Mouse (Mus musculus) layer of hippocampus, adult 9-10 months (tissue): ENCODE measurements around the gene Actr5.

ENCODE experiments used
- DNase-seq: peaks from one replicate; pipeline ENCODE4 v3.0.0; 2022; ENCODE audit warnings: low spot score

Gene Actr5

DNA sequence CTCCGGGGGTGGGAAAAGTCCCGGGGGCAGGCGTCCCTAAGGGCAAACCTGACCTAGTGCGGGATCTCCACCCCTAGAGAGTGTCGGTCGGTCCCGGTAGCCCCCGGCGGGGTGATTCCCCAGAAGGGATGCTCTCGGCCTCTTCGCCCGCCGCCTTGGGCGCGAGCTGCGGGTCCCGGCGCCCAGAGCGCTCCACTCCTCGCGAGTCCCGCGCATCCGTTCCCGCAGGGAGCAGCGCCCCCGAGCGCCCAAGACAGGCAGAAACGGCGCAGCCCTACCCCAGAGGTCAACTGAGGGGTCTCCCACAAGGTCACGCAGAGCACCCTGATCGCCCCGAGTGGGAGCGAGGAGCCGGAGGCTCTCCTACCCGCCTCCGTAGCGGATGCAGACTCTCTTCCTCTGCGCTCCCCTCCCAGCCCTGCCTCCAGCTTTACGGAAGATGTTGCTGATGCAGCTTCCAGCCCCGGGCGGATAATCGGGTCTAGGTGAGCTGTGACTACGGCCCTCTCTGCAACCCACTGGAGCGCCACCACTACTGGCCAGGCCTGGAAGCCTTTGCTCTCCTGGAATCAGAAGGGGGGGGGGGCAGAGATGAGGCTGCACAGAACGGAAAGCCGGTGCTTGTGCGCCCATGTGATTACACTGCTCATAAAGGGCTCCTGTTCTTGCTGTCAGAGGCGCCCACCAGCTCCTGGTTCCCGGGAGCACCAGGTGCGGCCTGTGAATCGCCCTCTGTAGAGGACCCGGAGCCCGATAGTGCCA is 43.2 kb downstream of the Actr5 start:
- no peak for DNase-seq

DNA sequence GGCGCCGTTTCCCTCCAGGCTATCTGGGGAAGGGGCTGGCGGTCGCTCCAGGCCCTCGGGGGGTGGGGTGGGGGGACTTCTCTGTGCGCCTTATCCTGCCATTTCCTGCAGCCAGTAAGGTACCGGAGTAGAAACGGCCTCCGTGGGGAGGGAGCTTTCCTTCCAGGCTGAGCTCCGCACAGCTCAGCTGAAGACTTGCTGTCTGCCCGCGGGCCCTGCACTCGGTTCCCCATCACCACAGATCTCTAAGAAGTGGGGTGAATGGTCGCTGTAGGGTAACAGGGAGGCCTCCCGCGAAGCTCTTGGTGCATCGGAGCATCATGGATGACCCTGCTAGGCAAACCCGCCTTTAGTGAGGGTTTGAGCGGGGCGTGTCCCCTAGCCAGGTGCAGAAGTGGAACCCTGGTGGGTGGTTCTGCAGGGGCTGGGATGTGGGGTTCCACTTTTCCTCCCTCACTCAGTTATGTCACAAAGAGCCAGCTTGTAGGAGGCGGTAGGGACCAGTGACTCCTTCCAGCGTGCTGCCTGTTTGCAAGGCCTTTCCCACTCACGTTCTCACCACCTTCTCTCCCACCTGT is 43.8 kb downstream of the Actr5 start:
- DNase-seq, result no peak

DNA sequence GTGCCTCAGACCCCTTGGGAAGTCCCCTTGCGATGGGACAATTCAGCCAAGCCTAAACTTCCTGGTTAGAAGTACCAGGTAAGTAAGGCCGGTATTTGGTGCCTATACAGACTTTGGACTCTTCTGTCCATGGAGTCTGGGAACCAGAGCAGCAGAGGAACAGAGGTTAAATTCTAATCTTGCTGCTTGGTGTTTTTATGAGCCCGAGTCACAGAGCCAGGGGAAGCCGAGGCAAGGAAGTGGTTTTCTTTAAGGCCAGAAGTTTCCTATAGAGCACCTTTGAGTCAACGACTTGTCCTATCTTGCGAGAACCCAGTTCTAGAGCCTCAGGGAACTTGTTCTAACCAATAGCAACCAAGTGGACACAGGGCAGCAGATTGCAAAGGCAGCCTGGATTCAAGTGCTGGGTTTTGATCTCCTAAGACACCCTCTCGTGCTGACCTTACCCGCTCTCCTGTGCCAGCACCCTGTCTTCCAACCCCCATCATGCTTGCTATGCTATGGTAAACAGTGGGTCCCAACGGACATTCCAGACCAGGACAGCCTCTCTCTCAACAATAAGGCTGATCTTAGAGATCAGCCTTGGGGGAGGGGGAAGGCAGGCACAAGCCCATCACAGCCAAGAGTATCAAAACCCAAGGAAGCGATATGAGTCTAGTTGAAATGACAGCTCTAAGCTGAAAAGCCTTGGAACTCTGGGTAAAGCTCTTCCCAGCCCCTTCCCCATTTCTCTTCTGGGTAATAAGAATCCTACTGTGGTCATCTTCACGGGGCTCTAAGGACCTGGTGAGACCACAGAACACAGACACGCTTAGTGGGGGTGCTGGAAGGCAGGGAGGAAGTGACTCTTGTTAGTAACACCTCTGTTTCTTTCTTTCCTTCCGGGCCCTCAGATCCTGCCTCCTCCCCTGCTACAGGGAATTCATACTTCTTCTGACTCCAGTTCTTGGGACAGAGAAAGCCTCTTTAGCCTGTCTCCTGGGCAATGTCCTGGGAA is 44.8 kb downstream of the Actr5 start:
- no peak for DNase-seq

DNA sequence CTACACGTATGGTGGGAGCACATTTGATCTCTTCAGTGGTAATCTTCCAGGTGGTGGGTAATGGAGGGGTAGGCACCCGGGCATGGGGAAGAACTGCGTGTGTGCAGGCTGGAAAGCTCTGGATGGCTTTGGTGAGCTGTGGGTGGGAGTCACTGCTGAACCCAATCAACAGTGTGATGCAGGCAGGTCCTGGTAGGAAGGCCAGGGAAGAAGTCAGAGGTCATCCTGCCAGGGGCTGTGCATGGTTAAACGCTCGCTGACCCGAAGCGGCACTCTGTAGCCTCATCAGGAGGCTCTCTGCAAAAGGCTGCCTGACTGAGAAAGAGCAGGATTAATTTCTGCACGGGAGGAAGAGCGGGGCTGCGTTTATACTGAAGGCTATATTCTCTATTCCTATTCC is 45.9 kb downstream of the Actr5 start:
- no peak for DNase-seq

DNA sequence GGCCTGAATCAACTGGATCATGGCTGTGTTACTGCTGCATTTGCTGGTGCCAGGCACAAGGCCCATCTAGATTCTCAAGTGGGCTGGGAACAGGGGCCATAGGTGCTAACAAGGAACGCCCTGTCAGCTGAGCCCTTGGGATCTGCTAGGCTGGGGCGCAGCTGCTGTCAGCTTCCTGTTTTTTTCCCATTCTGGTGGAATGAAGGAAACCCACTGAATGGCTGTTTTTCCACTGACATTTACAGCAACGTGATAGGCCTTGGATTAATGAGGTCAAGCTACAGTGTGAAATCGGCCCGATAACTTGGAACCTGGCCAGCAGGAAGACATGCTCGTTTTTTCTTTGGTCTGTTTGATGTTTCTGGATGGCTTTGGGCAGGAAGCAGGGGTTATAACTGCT is 48.1 kb downstream of the Actr5 start:
- no peak for DNase-seq

DNA sequence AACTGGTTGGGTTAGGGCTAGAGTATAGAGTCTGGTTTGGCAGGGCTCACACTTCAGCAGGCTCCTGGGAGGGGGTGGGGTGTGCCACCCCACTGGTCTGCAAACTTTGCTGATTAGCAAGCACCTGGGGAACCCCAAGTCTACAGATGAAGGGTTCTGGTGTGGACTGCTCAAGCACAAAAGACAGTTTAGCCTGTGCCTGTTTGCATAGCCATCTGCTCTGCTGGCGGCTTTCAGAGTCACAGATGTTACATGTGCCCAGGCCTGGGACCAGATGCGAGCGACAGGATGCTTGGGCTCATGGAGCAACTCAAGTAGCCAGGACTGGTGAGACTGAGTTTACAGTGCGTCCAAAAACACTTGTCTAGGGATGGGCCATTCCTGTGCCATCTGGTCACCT is 48.8 kb downstream of the Actr5 start:
- DNase-seq, result peak; percentile 57

DNA sequence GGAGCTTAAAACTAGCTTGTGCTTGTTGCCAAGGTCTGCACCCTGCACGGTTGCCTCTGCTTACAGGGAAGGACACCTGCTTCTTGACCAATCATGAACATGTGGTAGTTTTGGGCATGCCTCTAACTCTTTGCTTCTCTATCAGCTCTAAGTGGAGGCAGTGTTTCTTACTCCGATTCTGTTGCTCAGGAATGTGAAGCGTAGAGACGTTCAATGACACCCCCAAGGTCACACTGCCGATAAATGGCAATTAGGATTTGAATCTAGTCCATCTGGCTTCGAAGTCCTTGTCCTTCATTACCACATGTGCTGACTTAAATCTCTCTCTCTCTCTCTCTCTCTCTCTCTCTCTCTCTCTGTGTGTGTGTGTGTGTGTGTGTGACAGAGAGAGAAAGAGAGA is 49.4 kb downstream of the Actr5 start:
- no peak for DNase-seq

DNA sequence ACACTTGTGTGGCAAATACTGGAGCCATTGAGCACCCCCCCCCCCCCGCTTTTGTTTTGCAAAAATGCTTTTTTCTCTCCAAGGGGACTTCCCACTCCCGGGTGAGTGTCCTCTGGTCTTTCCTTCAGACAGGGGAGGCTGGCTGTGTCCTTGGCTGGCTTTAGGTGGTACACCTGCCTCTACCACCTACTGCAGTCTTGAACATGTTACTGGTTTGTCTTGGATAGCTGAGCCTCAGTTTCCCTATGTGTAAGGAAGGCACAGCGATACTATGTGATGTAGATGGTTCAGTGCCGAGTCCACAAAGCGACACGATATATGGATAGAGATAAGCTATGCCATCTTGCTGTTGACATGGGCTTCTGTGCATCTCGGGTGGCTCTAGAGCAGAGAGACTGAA is 50.1 kb downstream of the Actr5 start:
- no peak for DNase-seq

DNA sequence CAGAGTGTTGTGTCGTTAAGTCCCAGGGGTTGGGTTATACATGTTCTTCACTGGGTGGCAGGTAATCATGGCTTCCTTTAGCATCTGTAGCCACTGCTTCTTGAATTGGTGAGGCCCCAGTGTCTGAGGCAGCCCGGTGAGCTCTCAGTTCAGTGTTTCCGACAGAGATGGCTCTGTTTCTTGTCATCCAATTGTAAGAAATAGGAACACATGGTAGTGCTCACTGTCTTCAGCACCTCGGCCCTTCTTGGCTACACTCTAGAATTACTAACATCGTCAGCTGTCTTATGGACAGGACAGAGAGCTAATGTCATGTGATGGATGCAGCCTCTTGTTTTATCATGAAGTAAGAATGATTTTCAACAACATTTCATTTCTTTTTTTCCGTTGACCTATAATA is 50.5 kb downstream of the Actr5 start:
- no peak for DNase-seq

DNA sequence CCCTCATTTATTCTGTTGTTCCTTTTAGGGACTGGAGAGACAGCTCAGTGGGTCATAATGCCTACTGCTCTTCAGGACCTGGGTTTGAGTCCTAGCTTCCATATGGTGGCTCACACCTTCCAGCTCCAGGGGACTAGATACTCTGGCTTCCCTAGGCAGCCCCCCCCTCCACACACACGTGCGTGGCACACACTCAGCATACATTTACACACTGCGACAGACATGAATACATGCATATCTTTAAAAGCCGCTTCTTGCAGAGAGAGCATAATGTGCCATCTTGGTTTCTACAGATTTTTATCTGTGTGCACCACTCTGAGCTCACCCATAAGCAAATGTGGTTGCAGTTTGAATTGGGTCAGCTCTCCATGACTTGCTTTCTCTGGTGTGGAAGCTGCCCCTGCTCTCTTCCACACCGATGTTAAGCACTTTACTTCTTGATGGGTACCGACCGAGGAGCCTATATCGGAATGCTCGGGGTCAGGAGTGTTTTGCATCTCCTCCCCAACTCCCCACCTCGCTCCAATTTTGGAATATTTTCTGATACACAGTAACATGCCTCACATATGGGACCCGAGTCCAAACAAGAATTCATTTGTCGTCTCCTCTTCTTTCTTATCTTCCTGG is 51.3 kb downstream of the Actr5 start:
- no peak for DNase-seq

DNA sequence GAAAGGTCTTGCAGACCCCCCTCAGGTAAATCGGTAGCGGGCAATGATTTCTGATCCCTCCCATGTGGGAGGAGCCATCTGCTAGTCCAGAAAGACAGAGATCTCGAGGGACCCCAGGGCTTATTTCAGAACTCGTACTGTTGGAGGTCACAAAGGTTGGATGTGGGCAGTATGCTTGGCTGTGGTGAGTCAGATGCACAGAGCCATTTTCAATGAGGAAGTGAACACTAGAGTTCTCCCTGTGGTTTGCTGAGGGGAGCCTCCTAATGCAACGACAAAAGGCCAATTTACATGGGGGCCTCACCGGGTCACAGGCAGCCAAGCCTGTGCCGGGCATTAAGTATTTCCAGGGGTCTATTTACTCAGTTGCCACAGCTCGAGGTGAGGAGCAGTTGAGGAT is 53.3 kb downstream of the Actr5 start:
- no peak for DNase-seq

DNA sequence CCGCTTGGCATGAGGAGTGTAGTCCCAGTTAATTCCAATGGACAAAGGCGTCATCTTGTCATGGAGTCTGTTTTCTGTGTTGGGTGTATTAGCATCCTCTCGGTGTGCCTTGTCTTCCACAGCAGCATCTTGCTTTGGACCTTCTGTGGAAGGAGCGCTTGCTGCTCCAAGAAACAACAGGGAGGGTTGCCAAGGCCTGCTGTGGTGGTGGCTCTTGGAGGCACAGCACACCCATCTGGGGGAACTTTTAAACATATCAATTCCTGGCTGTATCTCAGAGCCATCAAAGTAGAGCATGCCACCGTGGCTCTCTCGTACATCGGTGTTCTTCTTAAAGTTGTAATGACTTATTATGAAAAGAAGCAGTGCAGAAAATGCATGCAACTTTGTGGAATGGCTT is 54.4 kb downstream of the Actr5 start:
- DNase-seq, result no peak

DNA sequence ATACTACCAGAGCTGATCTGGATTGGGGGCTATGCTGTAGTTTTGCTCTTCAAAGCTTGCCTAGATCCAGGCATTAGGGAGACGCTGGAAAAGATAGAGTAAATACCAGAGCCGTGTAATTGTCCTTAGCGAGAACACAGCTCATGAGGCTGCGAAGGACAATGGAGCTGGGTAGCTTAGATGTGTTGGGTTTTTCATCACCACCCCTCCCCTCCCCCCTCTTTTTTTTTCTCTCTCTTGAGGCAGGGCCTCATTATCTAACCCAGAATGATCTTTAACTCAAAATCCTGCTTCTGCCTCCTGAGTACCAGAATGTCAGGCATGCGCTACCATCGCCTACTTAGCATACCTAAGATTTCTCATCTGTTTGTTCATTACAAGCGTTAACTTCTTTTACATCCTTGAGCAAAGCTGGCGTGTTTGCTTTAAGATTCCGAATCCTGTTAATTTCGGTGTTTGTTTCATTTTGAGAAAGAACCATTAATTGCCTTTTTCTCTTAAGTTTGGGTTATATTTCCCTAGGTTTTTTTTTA is 55.7 kb downstream of the Actr5 start:
- DNase-seq, result no peak

DNA sequence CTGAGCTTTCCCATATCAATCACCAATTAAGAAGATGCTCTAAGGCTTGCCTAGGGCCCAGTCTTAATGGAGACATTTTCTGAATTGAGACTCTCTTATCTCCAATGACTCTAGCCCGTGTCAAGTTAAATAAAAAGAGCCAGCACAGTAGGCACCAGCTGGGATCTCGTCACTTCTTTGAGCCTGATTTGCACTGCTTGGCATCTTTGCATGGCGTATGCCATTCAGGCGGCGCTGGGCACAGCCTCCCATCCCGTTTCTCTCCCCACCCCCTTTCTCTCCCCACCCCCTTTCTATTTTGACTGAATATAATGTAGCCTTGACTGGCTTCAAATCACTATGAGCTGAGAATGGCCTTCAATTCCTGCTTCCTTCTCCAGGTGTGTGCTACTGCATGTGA is 57.0 kb downstream of the Actr5 start:
- DNase-seq, result no peak

DNA sequence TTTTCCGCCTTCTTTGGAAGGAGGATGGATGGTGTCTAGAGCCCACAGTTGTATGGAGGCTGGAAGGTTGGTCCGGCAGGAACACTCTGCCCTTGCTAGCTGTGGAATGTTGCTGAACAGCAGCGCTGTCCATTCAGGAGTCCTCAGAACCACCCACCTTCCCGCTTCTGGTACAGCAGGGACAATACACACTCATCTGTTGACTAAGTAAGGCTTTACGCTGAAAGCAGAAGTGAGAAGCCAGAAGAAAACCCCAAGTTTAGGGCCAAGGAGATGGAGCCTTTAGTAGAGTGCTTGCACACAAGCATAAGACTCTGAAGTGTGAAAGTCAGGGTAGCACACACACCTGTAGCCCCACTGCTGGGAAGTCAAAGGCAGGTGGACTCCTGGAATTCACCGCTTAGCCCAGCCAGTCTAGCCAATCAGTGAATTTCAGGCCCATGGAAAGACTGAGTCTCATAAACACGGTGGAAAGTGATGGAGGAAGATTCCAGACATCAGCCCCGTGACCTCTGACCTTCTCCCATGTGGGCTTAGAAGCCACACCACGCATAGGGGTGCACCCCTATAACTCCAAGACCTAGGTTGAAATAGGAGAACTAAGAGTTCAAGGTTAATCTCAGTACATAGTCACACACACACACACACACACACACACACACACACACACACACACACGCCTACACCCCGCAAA is 57.8 kb downstream of the Actr5 start:
- no peak for DNase-seq

DNA sequence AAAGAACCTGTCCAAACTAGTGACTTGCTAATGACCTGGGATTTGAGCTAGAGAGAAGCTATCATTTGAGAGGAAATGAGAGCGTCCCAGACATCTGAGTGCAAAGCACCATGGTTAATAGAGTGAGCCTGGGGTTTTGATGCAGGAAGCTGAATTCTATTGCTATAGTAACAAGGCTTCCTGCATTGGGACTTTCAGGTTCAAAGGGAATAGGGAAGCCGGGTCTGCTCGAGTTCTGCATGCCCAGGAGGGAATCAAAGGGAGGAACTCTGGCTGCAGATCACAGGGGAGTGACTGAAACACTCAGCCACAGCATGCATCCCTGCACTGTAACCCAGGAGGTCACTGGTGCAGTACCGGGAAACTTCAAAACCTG is 58.3 kb downstream of the Actr5 start:
- DNase-seq, result no peak

DNA sequence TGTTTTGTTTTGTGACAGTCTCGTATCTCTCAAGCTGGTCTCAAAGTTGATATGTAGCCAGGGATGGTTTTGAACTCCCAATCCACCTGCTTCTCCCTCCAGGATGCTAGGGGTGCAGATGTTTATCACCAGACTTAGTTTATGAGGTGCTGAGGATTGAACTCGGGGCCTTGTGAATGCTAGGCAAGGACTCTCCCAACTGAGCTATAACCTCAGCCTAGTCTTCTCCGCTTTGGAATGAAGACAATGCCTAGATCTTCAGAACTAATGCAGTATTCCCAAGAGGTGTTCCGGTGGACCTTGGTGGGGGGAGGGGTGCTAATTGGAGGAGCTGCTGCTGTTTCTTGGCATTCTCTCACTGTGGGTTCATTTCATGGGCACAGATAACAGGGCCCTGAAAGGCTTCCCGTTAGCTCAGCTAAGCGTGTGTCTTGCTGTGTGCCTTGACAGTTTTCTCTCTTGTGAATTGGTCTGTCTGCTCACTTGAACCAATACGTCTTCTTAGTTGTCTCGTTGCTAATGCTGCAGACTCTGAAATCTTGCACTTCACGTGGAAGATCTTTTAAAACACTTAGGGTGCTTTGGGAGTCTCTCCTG is 59.7 kb downstream of the Actr5 start:
- no peak for DNase-seq

DNA sequence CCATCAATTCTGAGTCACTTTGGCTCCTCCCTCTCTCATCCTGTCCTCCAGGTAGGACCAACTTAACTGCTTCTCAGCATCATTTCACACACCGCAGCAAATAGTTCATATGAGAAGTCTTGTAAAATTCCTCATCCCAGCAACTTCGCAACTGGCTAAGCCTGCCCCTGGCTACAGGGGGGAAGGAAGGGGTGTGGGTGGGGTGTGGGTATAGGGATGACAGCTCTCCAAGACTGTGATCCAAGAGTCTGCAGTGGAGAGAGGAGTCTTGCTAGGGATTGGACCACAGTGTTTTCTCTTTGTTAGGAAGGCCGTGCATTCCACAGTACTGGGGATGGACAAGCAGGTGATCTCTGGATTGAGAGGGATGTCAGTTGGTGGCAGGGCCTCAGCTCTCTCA is 60.2 kb downstream of the Actr5 start:
- DNase-seq, result no peak

DNA sequence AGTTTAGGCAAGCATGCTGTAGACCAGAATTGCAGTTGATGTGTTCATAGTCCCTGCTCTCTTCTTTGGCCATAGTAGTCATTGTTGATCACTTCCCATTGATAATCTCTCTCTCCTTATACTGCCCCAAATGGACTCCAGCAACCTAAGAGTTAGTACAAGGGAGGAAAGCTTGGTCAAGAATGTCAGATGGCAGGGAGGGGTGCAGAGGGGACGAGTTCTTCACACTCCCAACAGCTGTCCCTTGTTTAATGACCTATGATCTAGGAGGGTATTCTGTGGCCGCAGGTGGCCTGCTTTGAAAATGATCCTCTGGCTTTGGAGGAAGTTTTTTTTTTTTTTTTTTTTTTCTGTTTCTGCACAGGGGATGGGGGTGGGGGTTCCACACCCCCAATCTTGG is 61.7 kb downstream of the Actr5 start:
- DNase-seq, result no peak

DNA sequence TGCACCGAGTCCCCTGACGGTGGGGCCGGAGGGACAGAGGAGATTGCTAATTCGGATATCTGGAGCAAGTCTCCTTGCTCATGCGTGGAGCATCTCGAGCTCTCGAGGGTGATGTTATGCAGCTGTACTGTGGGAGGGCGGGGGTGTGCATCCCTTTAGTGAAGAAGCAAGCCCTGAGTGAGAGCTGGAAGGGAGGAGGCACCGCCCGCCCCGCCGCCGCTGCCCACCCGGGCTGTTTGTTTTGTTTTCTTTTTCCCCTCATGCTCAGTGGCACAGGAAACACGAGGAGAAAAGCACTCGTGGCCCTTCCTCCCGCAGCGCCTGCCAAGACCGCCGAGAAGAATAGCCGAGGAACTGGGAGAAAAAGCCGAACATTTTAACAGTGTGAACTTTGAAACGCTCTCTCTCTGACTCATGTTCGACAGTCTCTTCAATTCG is 63.1 kb downstream of the Actr5 start:
- DNase-seq, result no peak
